Mouse (Mus musculus) NIH3T3 (cell line): ENCODE results near the gene Nkx3-2.

Source experiments
- DNase-seq: peaks from one replicate; pipeline ENCODE4 v3.0.0-alpha.2; 2012; ENCODE audit warnings: low read depth

Gene Nkx3-2

GRCm38 (mm10) chr5:41762141-41762946 is 2.0 kb downstream of the Nkx3-2 start:
- no peak for DNase-seq

GRCm38 (mm10) chr5:41761509-41762140 is 2.7 kb downstream of the Nkx3-2 start:
- no peak for DNase-seq

GRCm38 (mm10) chr5:41760831-41761508 is 3.3 kb downstream of the Nkx3-2 start:
- no peak for DNase-seq

- no peak for DNase-seq
Measured at GRCm38 (mm10) chr5:41760071-41760470, 4.2 kb downstream of the Nkx3-2 start.

- no peak for DNase-seq
Measured at GRCm38 (mm10) chr5:41758671-41759639, 5.3 kb downstream of the Nkx3-2 start.

- DNase-seq: no peak
Measured at GRCm38 (mm10) chr5:41757338-41757737, 7.0 kb downstream of the Nkx3-2 start.

GRCm38 (mm10) chr5:41756396-41756795 is 7.9 kb downstream of the Nkx3-2 start:
- DNase-seq: no peak

GRCm38 (mm10) chr5:41755373-41755960 is 8.8 kb downstream of the Nkx3-2 start:
- no peak for DNase-seq

- no peak for DNase-seq
Measured at GRCm38 (mm10) chr5:41754836-41755235, 9.5 kb downstream of the Nkx3-2 start.

GRCm38 (mm10) chr5:41754226-41754775 is 10.0 kb downstream of the Nkx3-2 start:
- no peak for DNase-seq

- no peak for DNase-seq
Measured at GRCm38 (mm10) chr5:41752721-41753120, 11.6 kb downstream of the Nkx3-2 start.

- no peak for DNase-seq
Measured at GRCm38 (mm10) chr5:41744898-41745780, 19.2 kb downstream of the Nkx3-2 start.

GRCm38 (mm10) chr5:41744234-41744633 is 20.1 kb downstream of the Nkx3-2 start:
- DNase-seq: no peak

GRCm38 (mm10) chr5:41738817-41739216 is 25.5 kb downstream of the Nkx3-2 start:
- DNase-seq: no peak

GRCm38 (mm10) chr5:41737039-41737438 is 27.3 kb downstream of the Nkx3-2 start:
- no peak for DNase-seq

GRCm38 (mm10) chr5:41727017-41727416 is 37.3 kb downstream of the Nkx3-2 start:
- DNase-seq: no peak

GRCm38 (mm10) chr5:41725573-41725972 is 38.7 kb downstream of the Nkx3-2 start:
- DNase-seq: no peak
